Mouse (Mus musculus) lung, postnatal 0 days (tissue): ENCODE data around the gene Calcb.

Experiments
- CTCF ChIP-seq: IDR thresholded peaks from 2 replicates; pipeline ENCODE4 v1.5.1; 2016; ENCODE audit warnings: antibody characterized with exemption, mild to moderate bottlenecking
- EP300 ChIP-seq: IDR thresholded peaks from 2 replicates; pipeline ENCODE4 v1.6.1; 2016; ENCODE audit warnings: antibody characterized with exemption, mild to moderate bottlenecking, control low read depth

DNA sequence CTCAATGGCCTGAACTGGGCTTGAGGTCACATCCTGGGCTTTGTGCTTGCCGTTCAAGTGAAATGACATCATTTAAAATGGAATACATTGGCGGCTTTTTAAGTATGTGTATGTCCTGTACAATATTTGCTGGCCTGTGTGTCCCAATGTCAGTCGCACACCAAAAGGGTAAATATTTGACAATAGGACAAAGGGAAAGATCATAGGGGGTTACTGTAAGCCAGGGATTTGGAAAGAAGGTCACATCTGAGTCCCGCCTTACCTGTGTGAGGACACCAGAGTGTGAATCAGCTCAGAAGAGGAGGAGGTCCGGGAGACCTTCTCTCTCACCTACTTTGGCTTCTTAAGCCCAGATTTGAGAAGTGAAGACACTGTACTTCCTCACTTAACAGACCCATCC lies 50.1 kb downstream of the Calcb start:
- no peak for TF ChIP-seq CTCF
- TF ChIP-seq EP300 = no peak
